Mouse (Mus musculus): ENCODE data around the gene Noct.

- TF ChIP-seq CTCF (IDR thresholded peaks at IDR 0.05; ENCODE audit: insufficient read depth, low read length) (no peak), POLR2A (IDR thresholded peaks at IDR 0.05; ENCODE audit: borderline replicate concordance, extremely low read depth, low read depth, low read length) (no peak)
Measured at GRCm38 (mm10) chr3:51201986-51202385, 22.3 kb upstream of the Noct start.
